In the genomic region with DNA sequence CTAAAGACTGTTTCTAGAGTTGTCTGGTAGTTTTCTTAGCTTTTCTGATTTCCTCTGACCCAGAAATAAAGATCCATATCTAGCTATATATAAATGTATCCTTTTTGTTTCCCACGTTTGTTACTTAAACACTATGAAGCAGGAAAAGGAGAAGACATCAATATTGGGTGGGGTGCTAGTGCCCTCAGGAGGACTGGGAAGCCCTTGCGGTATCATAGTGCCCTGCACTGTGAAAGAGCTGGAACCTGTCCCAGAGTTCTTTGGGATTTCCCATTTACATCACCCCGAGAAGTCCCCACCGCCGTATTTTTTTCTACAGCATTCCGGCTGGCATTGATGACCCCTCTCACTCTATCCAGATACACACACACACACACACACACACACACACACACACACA, we compare ENCODE assay signal across 12 mouse cellular contexts.
DNase-seq lines count a peak whose midpoint lies in the region.
"Had no signal": no experiment of that assay in that cellular context is flagged by ENCODE, and none has a peak within 500 bp of the region (broad histone marks: within the 10 kb centered on the region; RNA-seq: fewer than 3 reads in every experiment).

No protein-coding gene starts in this region.

- DNase-seq in adrenal gland, postnatal 36 days, result peak; percentile 42 to 43
- DNase-seq in adrenal gland, postnatal 25 days, result no peak
- peak; percentile 15 for DNase-seq in kidney, postnatal 10 days
- DNase-seq in kidney, adult 8-10 months, result no peak
- DNase-seq in 3T3-L1 (ENCODE audit: low read depth, low spot score) (peak; percentile 32), adipocyte (ENCODE audit: low spot score) (peak; percentile 60)
- DNase-seq in urinary bladder, adult 18-20 months (ENCODE audit: low spot score in 2 of 2), result no peak
- DNase-seq in ovary, adult 18-20 months (ENCODE audit: low spot score), result no peak
- DNase-seq: cerebellum, adult 8-10 months; gastrocnemius, postnatal 10 days; kidney, adult 9 months; lung, postnatal 4 days had no signal

Comparison
In these comparisons a context has a peak if more than half of its experiments do, and no peak if none do; other contexts are left out.
1. DNase-seq: peak in adrenal gland, postnatal 36 days (2 of 2), kidney, postnatal 10 days (single experiment), 3T3-L1 (single experiment) and adipocyte (single experiment); none in adrenal gland, postnatal 25 days (single experiment), kidney, adult 8-10 months (0 of 2), urinary bladder, adult 18-20 months (0 of 2) and ovary, adult 18-20 months (single experiment).